Mouse (Mus musculus) liver, embryonic 14.5 days (tissue): ENCODE data around the gene Pate2.

ENCODE experiments used
- CTCF ChIP-seq: IDR thresholded peaks from 2 replicates; pipeline ENCODE4 v1.5.1; 2016; ENCODE audit warnings: antibody characterized with exemption, low read depth, control low read depth
- EP300 ChIP-seq: IDR thresholded peaks from 2 replicates; pipeline ENCODE4 v1.6.1; 2016; ENCODE audit warnings: antibody characterized with exemption, low read depth

GRCm38 (mm10) chr9:35559009-35559890 lies 10.8 kb upstream of the Pate2 start:
- TF ChIP-seq CTCF (no peak), EP300 (no peak)
